Mouse (Mus musculus): ENCODE measurements around the gene Ndufs2. TPM values are rescaled to one million over a fixed set of nuclear protein-coding genes. Genes with fewer than 3 reads are reported as not detected.

Gene Ndufs2
- polyA plus RNA-seq, 1 experiment from 2014 or later, result 263 TPM

GRCm38 (mm10) chr1:171209409-171209808, 41.8 kb downstream of the Ndufs2 start:
- no peak overlapping the region for H3K4me2 ChIP-seq (replicated peaks; ENCODE audit: low read depth, low read length)
- no peak overlapping the region for H3K27ac ChIP-seq (ENCODE audit: low read depth, low read length)
- no peaks in the 10 kb centered on the region for H3K4me1 ChIP-seq (replicated peaks; ENCODE audit: control insufficient read depth, insufficient read depth, low read length)
- 43% methylated on average over 4 of the region's 4 CpGs for WGBS
- no peak overlapping the region for H3K9ac ChIP-seq (ENCODE audit: low read depth, low read length)
- no peak for ATAC-seq (ENCODE audit: low FRiP score)
- H3K27me3 ChIP-seq (ENCODE audit: control insufficient read depth, insufficient read depth, low read length), result no peaks in the 10 kb centered on the region
- H3K4me3 ChIP-seq (ENCODE audit: low read depth, low read length), result no peak overlapping the region
- H3K9me3 ChIP-seq (ENCODE audit: control insufficient read depth, low read length), result no peaks in the 10 kb centered on the region
- no peaks in the 10 kb centered on the region for H3K36me3 ChIP-seq (ENCODE audit: control insufficient read depth, insufficient read depth, low read length)
- DNase-seq (ENCODE audit: low spot score), result no peak

GRCm38 (mm10) chr1:171205704-171206493, 45.3 kb downstream of the Ndufs2 start:
- Histone ChIP-seq H3K4me3 (ENCODE audit: low read depth, low read length) (no peak overlapping the region), H3K36me3 (ENCODE audit: control insufficient read depth, insufficient read depth, low read length) (no peaks in the 10 kb centered on the region), H3K27ac (ENCODE audit: low read depth, low read length) (no peak overlapping the region), H3K27me3 (ENCODE audit: control insufficient read depth, insufficient read depth, low read length) (no peaks in the 10 kb centered on the region), H3K4me2 (replicated peaks; ENCODE audit: low read depth, low read length) (no peak overlapping the region), H3K4me1 (replicated peaks; ENCODE audit: control insufficient read depth, insufficient read depth, low read length) (no peaks in the 10 kb centered on the region), H3K9ac (ENCODE audit: low read depth, low read length) (no peak overlapping the region), H3K9me3 (ENCODE audit: control insufficient read depth, low read length) (no peaks in the 10 kb centered on the region)
- DNase-seq (ENCODE audit: low spot score), result no peak
- no peak; the same call in 1 of the 2 replicates for ATAC-seq (ENCODE audit: low FRiP score)
- 67% methylated on average over 6 of the region's 6 CpGs for WGBS

DNA sequence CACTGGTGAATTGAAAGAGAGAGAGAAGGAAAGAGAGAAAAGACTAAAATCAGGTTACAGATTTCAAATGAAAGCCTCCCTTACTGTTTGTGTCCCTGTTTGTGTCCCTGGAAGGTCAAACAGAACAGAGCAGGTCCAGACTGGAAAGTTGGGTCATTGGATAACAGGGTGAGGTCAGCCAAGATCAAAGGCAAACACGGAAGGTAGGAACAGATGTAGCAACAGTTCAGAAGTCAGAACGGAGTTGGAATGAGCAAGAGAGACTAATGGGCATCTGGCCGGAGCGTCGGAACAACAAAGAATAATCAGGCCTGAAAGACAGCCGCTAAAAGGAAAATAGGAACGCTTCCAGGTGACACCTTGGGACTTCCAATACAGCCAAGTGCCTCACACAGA, 46.9 kb downstream of the Ndufs2 start:
- H3K9ac ChIP-seq (ENCODE audit: low read depth, low read length), result no peak overlapping the region
- no peak for DNase-seq (ENCODE audit: low spot score)

DNA sequence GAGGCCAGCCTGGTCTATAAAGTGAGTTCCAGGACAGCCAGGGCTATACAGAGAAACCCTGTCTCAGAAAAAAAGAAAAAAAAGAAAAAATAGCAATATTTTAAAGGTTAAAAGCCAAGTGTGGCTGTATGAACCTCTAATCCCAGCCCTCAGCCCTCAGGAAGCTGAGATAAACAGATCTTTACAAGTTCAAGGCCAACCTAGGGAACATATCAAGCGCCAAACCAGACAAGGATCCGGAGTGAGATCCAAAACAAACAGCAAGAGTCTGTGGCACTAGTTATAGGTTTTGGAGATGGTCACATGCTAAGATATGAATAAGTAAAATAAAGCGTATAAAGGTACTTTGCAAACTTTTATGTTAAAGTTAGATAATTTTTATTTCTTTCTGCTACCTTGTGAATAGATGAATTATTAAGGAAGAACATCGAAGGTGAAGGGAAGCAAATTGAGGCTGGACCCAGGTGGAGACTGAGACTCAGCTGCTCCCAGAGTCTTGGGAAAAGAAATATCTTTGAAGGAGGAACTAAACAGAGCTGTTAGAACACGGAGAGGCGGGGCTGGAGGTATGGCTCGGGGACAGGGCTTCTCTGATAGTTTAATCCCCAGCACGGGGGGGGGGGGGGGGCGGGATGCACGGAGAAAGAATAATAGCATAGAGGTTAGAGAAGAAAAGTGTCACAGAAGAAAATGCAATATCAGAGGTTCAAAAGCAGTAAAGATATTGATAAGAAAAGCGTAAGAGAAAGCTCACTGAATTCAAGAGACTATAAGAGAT, 47.5 kb downstream of the Ndufs2 start:
- 67% methylated on average over 9 of the region's 11 CpGs for WGBS

More for the DNA sequence above, 46.9 kb downstream of the Ndufs2 start:
- Histone ChIP-seq H3K4me3 (ENCODE audit: low read depth, low read length) (no peak overlapping the region), H3K9me3 (ENCODE audit: control insufficient read depth, low read length) (no peaks in the 10 kb centered on the region), H3K27ac (ENCODE audit: low read depth, low read length) (no peak overlapping the region), H3K36me3 (ENCODE audit: control insufficient read depth, insufficient read depth, low read length) (no peaks in the 10 kb centered on the region), H3K27me3 (ENCODE audit: control insufficient read depth, insufficient read depth, low read length) (no peaks in the 10 kb centered on the region), H3K4me1 (replicated peaks; ENCODE audit: control insufficient read depth, insufficient read depth, low read length) (no peaks in the 10 kb centered on the region), H3K4me2 (replicated peaks; ENCODE audit: low read depth, low read length) (no peak overlapping the region)
- 69% methylated on average over 7 of the region's 7 CpGs for WGBS
- ATAC-seq (ENCODE audit: low FRiP score), result no peak

GRCm38 (mm10) chr1:171200769-171201168, 50.4 kb downstream of the Ndufs2 start:
- Histone ChIP-seq H3K9me3 (ENCODE audit: control insufficient read depth, low read length) (no peaks in the 10 kb centered on the region), H3K9ac (ENCODE audit: low read depth, low read length) (no peak overlapping the region), H3K36me3 (ENCODE audit: control insufficient read depth, insufficient read depth, low read length) (no peaks in the 10 kb centered on the region), H3K27me3 (ENCODE audit: control insufficient read depth, insufficient read depth, low read length) (peaks cover 11% of the 10 kb centered on the region; the same call in 1 of the 2 replicates), H3K27ac (ENCODE audit: low read depth, low read length) (no peak overlapping the region), H3K4me2 (replicated peaks; ENCODE audit: low read depth, low read length) (no peak overlapping the region), H3K4me3 (ENCODE audit: low read depth, low read length) (no peak overlapping the region), H3K4me1 (replicated peaks; ENCODE audit: control insufficient read depth, insufficient read depth, low read length) (0 out of 2 replicates have a peak, but pooled peaks cover 1% of the 10 kb centered on the region)
- WGBS, result 98% methylated on average over 1 of the region's 1 CpGs
- DNase-seq (ENCODE audit: low spot score) (no peak), ATAC-seq (ENCODE audit: low FRiP score) (no peak)

More for the DNA sequence above, 47.5 kb downstream of the Ndufs2 start:
- no peaks in the 10 kb centered on the region for H3K4me1 ChIP-seq (replicated peaks; ENCODE audit: control insufficient read depth, insufficient read depth, low read length)
- no peaks in the 10 kb centered on the region for H3K9me3 ChIP-seq (ENCODE audit: control insufficient read depth, low read length)
- H3K36me3 ChIP-seq (ENCODE audit: control insufficient read depth, insufficient read depth, low read length), result no peaks in the 10 kb centered on the region
- H3K27ac ChIP-seq (ENCODE audit: low read depth, low read length), result no peak overlapping the region
- H3K27me3 ChIP-seq (ENCODE audit: control insufficient read depth, insufficient read depth, low read length), result no peaks in the 10 kb centered on the region
- no peak overlapping the region for H3K9ac ChIP-seq (ENCODE audit: low read depth, low read length)
- no peak overlapping the region for H3K4me3 ChIP-seq (ENCODE audit: low read depth, low read length)
- no peak overlapping the region for H3K4me2 ChIP-seq (replicated peaks; ENCODE audit: low read depth, low read length)
- DNase-seq (ENCODE audit: low spot score) (no peak), ATAC-seq (ENCODE audit: low FRiP score) (no peak)

GRCm38 (mm10) chr1:171199532-171199931, 51.7 kb downstream of the Ndufs2 start:
- H3K4me2 ChIP-seq (replicated peaks; ENCODE audit: low read depth, low read length), result no peak overlapping the region
- no peak overlapping the region for H3K27ac ChIP-seq (ENCODE audit: low read depth, low read length)
- WGBS, result 58% methylated on average over 1 of the region's 1 CpGs
- no peaks in the 10 kb centered on the region for H3K36me3 ChIP-seq (ENCODE audit: control insufficient read depth, insufficient read depth, low read length)
- H3K4me3 ChIP-seq (ENCODE audit: low read depth, low read length), result no peak overlapping the region
- no peaks in the 10 kb centered on the region for H3K9me3 ChIP-seq (ENCODE audit: control insufficient read depth, low read length)
- H3K9ac ChIP-seq (ENCODE audit: low read depth, low read length), result no peak overlapping the region
- H3K27me3 ChIP-seq (ENCODE audit: control insufficient read depth, insufficient read depth, low read length), result peaks cover 21% of the 10 kb centered on the region
- DNase-seq (ENCODE audit: low spot score) (no peak), ATAC-seq (ENCODE audit: low FRiP score) (no peak)
- H3K4me1 ChIP-seq (replicated peaks; ENCODE audit: control insufficient read depth, insufficient read depth, low read length), result 0 out of 2 replicates have a peak, but pooled peaks cover 3% of the 10 kb centered on the region

DNA sequence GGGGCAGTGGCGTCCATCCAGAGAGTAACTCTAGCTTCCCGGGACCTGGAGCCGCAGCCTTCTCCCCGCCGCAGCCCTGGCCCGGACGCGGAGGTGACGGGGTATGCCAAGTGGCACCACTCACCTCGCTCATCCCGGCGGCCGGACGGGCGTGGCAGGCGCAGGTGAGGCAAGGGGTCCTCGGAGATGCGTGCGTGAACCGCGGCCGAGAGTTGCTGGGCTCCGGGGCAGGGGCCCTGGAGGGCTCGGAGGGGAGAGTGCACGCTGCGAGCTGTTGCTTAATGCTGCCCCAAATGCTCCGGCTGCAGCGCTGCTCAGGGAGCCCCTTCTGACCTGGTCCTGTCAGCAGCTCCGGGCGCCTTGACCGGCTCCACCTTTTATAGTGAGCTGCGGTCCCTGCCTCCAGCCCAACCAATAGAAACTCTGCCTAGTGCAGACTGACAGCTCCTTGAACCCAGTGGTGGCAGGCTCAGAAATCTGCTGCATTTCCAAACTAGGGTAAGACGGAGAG, 55.2 kb downstream of the Ndufs2 start, which contains the start of gene Pcp4l1:
TSS of gene Pcp4l1 (minus strand) at position 382 of the 511 bp plus-strand sequence.
- WGBS, result 1% methylated on average over 33 of the region's 33 CpGs
- H3K4me2 ChIP-seq (replicated peaks; ENCODE audit: low read depth, low read length), result peak within 1 kb of the TSS; percentile 93
- H3K9ac ChIP-seq (ENCODE audit: low read depth, low read length), result peak within 1 kb of the TSS; percentile 37
- H3K4me3 ChIP-seq (ENCODE audit: low read depth, low read length), result peak within 1 kb of the TSS; percentile 58
- H3K36me3 ChIP-seq (ENCODE audit: control insufficient read depth, insufficient read depth, low read length), result no peaks in the 10 kb centered on the region
- ATAC-seq (ENCODE audit: low FRiP score), result peak; percentile 75
- peak; percentile 60 for DNase-seq (ENCODE audit: low spot score)
- no peak within 1 kb of the TSS for H3K27ac ChIP-seq (ENCODE audit: low read depth, low read length)
- 0 out of 2 replicates have a peak, but pooled peaks cover 6% of the 10 kb centered on the region for H3K4me1 ChIP-seq (replicated peaks; ENCODE audit: control insufficient read depth, insufficient read depth, low read length)
- H3K9me3 ChIP-seq (ENCODE audit: control insufficient read depth, low read length), result no peaks in the 10 kb centered on the region
- H3K27me3 ChIP-seq (ENCODE audit: control insufficient read depth, insufficient read depth, low read length), result peaks cover 38% of the 10 kb centered on the region

DNA sequence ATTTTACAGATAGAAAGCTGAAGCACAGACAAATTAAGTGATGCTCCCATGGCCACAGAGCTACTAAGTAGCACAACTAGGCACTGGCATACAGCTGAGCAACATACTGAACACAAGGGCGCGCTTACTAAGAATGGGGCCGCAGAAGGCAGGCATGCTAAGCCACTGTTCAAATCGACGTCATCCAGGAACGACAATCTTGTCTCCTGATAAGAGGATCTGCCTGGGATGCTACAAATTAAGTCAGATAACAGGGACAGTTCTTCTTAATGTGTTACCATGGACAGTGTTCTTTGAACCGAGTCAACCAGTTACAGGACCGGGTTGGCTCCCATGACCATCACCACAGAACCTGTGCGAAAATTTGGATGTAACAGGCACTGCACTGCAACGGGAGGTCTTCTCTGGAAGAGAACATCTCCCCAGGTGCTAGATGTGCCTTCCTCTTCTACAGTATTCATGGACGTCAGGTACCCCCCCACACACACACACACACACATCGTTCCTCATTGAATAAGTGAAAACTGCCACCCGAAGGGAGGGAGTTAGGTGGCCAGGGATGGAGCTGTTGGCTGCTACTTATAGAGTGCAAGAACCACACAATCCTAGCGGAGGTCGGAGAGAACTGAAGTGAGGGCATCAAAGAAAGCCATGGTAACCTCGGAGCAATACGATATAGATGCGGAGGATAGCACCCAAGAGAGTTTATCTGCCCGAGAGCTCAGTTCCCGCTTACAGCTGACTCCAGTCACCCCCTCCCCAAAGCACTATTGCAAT, 56.0 kb downstream of the Ndufs2 start:
- H3K27ac ChIP-seq (ENCODE audit: low read depth, low read length), result no peak overlapping the region
- peak overlapping the region; percentile 37; the same call in 1 of the 2 replicates for H3K9ac ChIP-seq (ENCODE audit: low read depth, low read length)
- ATAC-seq (ENCODE audit: low FRiP score), result 0 out of 2 replicates have a peak, but pooled peaks have one; percentile 2
- H3K4me3 ChIP-seq (ENCODE audit: low read depth, low read length), result peak overlapping the region; percentile 58
- 0 out of 2 replicates have a peak, but pooled peaks cover 6% of the 10 kb centered on the region for H3K4me1 ChIP-seq (replicated peaks; ENCODE audit: control insufficient read depth, insufficient read depth, low read length)
- 7% methylated on average over 20 of the region's 20 CpGs for WGBS
- peak; percentile 54 for DNase-seq (ENCODE audit: low spot score)
- H3K4me2 ChIP-seq (replicated peaks; ENCODE audit: low read depth, low read length), result peak overlapping the region; percentile 93
- peaks cover 38% of the 10 kb centered on the region for H3K27me3 ChIP-seq (ENCODE audit: control insufficient read depth, insufficient read depth, low read length)
- H3K36me3 ChIP-seq (ENCODE audit: control insufficient read depth, insufficient read depth, low read length), result no peaks in the 10 kb centered on the region
- H3K9me3 ChIP-seq (ENCODE audit: control insufficient read depth, low read length), result no peaks in the 10 kb centered on the region
